Mouse (Mus musculus) forebrain, embryonic 14.5 days (tissue): ENCODE data around the gene Znrf4. TPM values are rescaled to one million over a fixed set of nuclear protein-coding genes. Genes with fewer than 3 reads are reported as not detected.

ENCODE experiments used
- ATAC-seq: fragments of 200-750 bp; cut with Nextera tagmentation; 2 replicates; pipeline ENCODE4 v1.8.0; 2017; ENCODE audit warnings: mild to moderate bottlenecking, moderate library complexity
- DNase-seq: peaks from one replicate; pipeline ENCODE4 v3.0.0-alpha.2; 2015; ENCODE audit warnings: low spot score
- H3K27ac ChIP-seq: fragments of 300-500 bp; sonication (generic); 2 replicates; pipeline ENCODE4 v1.5.1; 2014; ENCODE audit warnings: low read depth, mild to moderate bottlenecking, control low read depth, low read length, moderate library complexity
- H3K27me3 ChIP-seq: fragments of 300-500 bp; sonication (generic); replicated peaks from 2 replicates; pipeline ENCODE4 v1.6.1; 2014; ENCODE audit warnings: low read length, control low read depth, mixed read lengths; ENCODE audit not compliant: control insufficient read depth, insufficient read depth
- H3K36me3 ChIP-seq: fragments of 300-500 bp; sonication (generic); 2 replicates; pipeline ENCODE4 v1.6.1; 2014; ENCODE audit warnings: low read length, control low read depth; ENCODE audit not compliant: control insufficient read depth, insufficient read depth
- H3K4me1 ChIP-seq: fragments of 300-500 bp; sonication (generic); 2 replicates; pipeline ENCODE4 v1.6.1; 2014; ENCODE audit warnings: antibody characterized with exemption, low read length, control low read depth; ENCODE audit not compliant: control insufficient read depth, insufficient read depth
- H3K4me2 ChIP-seq: fragments of 300-500 bp; sonication (generic); 2 replicates; pipeline ENCODE4 v1.6.1; 2014; ENCODE audit warnings: mild to moderate bottlenecking, control low read depth, low read length
- H3K4me3 ChIP-seq: fragments of 300-500 bp; sonication (generic); 2 replicates; pipeline ENCODE4 v1.5.1; 2014; ENCODE audit warnings: low read depth, low read length, control low read depth
- H3K9ac ChIP-seq: fragments of 300-500 bp; sonication (generic); 2 replicates; pipeline ENCODE4 v1.6.1; 2014; ENCODE audit warnings: mild to moderate bottlenecking, low read length, control low read depth, moderate library complexity
- H3K9me3 ChIP-seq: fragments of 300-500 bp; sonication (generic); replicated peaks from 2 replicates; pipeline ENCODE4 v1.6.1; 2016; ENCODE audit warnings: low read length, control low read depth, mixed read lengths; ENCODE audit not compliant: control insufficient read depth
- WGBS: fragments of 180-500 bp; shearing (Covaris S2); extraction: QIAGEN DNeasy Blood & Tissue Kit; methylation state at CpG from one replicate; pipeline ENCODE4 v1.1.7; 2014; 5-methylcytosine and 5-hydroxymethylcytosine counted together
- polyA plus RNA-seq: library from polyadenylated mRNA; unstranded; fragments of >200 nt; fragmentation: Nextera tagmentation; extraction: Ambion mirVana; gene quantifications from 2 replicates; pipeline ENCODE4 v1.2.1, GENCODE M21; 2014

The Znrf4 gene
- polyA plus RNA-seq, 1 experiment from 2014 or later: 0.14 TPM

GRCm38 (mm10) chr17:56488028-56488427, 24.2 kb downstream of the Znrf4 start:
- Histone ChIP-seq H3K9me3 (no peaks in the 10 kb centered on the region), H3K4me1 (peaks cover 20% of the 10 kb centered on the region), H3K27me3 (no peaks in the 10 kb centered on the region), H3K4me3 (no peak overlapping the region), H3K9ac (peak overlapping the region; percentile 37; the same call in 1 of the 2 replicates), H3K36me3 (no peaks in the 10 kb centered on the region), H3K4me2 (peak overlapping the region; percentile 14; the same call in 1 of the 2 replicates), H3K27ac (peak overlapping the region; percentile 85)
- WGBS: 6% methylated on average over 12 of the region's 12 CpGs
- ATAC-seq (peak; percentile 82), DNase-seq (peak; percentile 87)

DNA sequence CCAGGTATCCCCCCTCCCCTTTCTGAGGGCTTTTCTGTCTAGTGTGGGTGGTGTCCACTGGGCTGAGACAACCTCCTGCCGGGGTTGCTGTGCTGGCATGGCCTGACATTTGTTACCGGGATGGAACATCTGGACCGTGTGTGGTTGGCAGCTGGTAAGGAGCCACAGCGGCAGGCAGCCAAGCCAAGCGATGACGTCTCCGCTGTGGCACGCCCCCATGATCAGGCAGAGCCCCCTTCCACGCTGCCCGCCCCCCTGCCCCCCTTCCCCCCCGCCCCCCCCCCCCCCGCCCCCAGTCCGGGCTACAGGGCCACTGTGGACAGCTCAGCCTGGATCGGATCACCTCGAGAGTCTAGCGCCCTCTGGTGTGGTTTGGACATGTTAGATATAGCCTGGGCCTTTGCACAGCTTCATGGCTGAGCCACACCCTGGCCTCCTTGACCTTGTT, 24.8 kb downstream of the Znrf4 start:
- no peaks in the 10 kb centered on the region for H3K36me3 ChIP-seq
- no peaks in the 10 kb centered on the region for H3K27me3 ChIP-seq
- peak overlapping the region; percentile 85 for H3K27ac ChIP-seq
- H3K9me3 ChIP-seq: no peaks in the 10 kb centered on the region
- 0% methylated on average over 10 of the region's 16 CpGs for whole genome bisulfite sequencing
- H3K4me3 ChIP-seq: no peak overlapping the region
- H3K9ac ChIP-seq: peak overlapping the region; percentile 37; the same call in 1 of the 2 replicates
- DNase-seq (peak; percentile 80), ATAC-seq (peak; percentile 82)
- peak overlapping the region; percentile 14 for H3K4me2 ChIP-seq
- H3K4me1 ChIP-seq: peaks cover 20% of the 10 kb centered on the region

GRCm38 (mm10) chr17:56485926-56486325, 26.3 kb downstream of the Znrf4 start:
- no peak overlapping the region for H3K4me3 ChIP-seq
- peak overlapping the region; percentile 44; the same call in 1 of the 2 replicates for H3K27ac ChIP-seq
- DNase-seq (no peak), ATAC-seq (no peak)
- H3K9ac ChIP-seq: no peak overlapping the region
- no peak overlapping the region for H3K4me2 ChIP-seq
- 74% methylated on average over 9 of the region's 9 CpGs for WGBS
- no peaks in the 10 kb centered on the region for H3K36me3 ChIP-seq
- H3K27me3 ChIP-seq: no peaks in the 10 kb centered on the region
- peaks cover 20% of the 10 kb centered on the region for H3K4me1 ChIP-seq
- H3K9me3 ChIP-seq: no peaks in the 10 kb centered on the region

DNA sequence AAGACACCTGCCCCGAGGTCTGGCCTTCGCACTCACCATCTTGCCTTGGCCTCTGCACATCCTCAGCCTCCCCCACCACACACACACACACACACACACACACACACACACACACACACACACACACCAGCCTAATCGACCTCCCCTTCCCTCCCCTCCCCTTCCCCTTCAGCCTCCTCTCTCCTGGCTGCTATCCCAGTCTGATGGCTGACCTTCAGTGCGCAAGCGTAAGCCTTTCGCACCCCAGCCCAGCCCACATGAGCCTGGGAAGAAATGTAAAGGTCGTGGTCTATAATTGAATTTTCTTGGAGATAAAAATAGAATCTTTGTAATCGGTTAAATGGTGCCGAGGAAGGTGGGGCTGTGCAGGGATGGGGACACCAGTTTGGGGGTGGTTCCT, 27.1 kb downstream of the Znrf4 start:
- ATAC-seq (no peak), DNase-seq (peak; percentile 62)
- Histone ChIP-seq H3K27ac (no peak overlapping the region), H3K4me1 (peaks cover 20% of the 10 kb centered on the region), H3K9ac (no peak overlapping the region), H3K36me3 (no peaks in the 10 kb centered on the region), H3K4me2 (no peak overlapping the region), H3K27me3 (no peaks in the 10 kb centered on the region), H3K4me3 (no peak overlapping the region), H3K9me3 (no peaks in the 10 kb centered on the region)
- 57% methylated on average over 8 of the region's 9 CpGs for WGBS

- no peak overlapping the region for H3K27ac ChIP-seq
- no peaks in the 10 kb centered on the region for H3K27me3 ChIP-seq
- H3K4me2 ChIP-seq: no peak overlapping the region
- 92% methylated on average over 1 of the region's 1 CpGs for WGBS
- no peaks in the 10 kb centered on the region for H3K36me3 ChIP-seq
- H3K4me3 ChIP-seq: no peak overlapping the region
- no peak for ATAC-seq
- H3K9ac ChIP-seq: no peak overlapping the region
- DNase-seq: no peak
- no peaks in the 10 kb centered on the region for H3K9me3 ChIP-seq
- peaks cover 12% of the 10 kb centered on the region for H3K4me1 ChIP-seq
These were observed 29.6 kb downstream of the Znrf4 start for GRCm38 (mm10) chr17:56482671-56483070.

DNA sequence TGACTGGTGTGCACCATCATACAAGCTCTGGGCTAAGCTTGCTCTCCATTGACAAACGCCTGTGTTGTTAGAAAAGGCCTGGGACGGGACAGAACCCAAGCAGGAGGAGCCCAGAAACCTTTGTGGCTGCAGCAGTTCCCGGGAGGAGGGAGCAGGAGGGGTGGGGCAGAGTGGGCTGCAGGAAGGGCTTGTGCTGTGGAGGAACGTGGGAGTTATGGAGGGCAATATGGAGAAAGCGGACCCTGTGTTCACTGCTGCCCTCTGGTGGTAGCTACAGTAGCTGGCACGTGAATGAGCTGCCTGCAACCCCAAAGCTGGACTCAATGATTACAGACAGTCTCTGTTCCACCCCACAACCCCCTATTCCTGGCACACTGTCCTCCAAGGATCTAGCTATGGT, 32.9 kb downstream of the Znrf4 start:
- ATAC-seq: no peak

GRCm38 (mm10) chr17:56478191-56478611, 34.0 kb downstream of the Znrf4 start:
- Histone ChIP-seq H3K27ac (no peak overlapping the region), H3K4me2 (no peak overlapping the region), H3K4me3 (no peak overlapping the region), H3K4me1 (peaks cover 15% of the 10 kb centered on the region), H3K9me3 (0 out of 2 replicates have a peak, but pooled peaks cover 3% of the 10 kb centered on the region), H3K36me3 (no peaks in the 10 kb centered on the region), H3K27me3 (no peaks in the 10 kb centered on the region), H3K9ac (no peak overlapping the region)
- ATAC-seq (no peak), DNase-seq (no peak)
- WGBS: 74% methylated on average over 11 of the region's 11 CpGs

More for the DNA sequence above, 32.9 kb downstream of the Znrf4 start:
- Histone ChIP-seq H3K4me3 (no peak overlapping the region), H3K9me3 (0 out of 2 replicates have a peak, but pooled peaks cover 3% of the 10 kb centered on the region), H3K4me2 (no peak overlapping the region), H3K27me3 (no peaks in the 10 kb centered on the region), H3K36me3 (no peaks in the 10 kb centered on the region), H3K4me1 (peaks cover 5% of the 10 kb centered on the region; the same call in 1 of the 2 replicates), H3K9ac (no peak overlapping the region), H3K27ac (no peak overlapping the region)
- peak; percentile 78 for DNase-seq
- WGBS: 7% methylated on average over 6 of the region's 6 CpGs

GRCm38 (mm10) chr17:56477191-56477818, 34.9 kb downstream of the Znrf4 start:
- DNase-seq (no peak), ATAC-seq (no peak)
- no peaks in the 10 kb centered on the region for H3K27me3 ChIP-seq
- no peak overlapping the region for H3K9ac ChIP-seq
- 0 out of 2 replicates have a peak, but pooled peaks cover 3% of the 10 kb centered on the region for H3K9me3 ChIP-seq
- no peak overlapping the region for H3K4me3 ChIP-seq
- no peak overlapping the region for H3K27ac ChIP-seq
- peaks cover 19% of the 10 kb centered on the region for H3K4me1 ChIP-seq
- WGBS: 92% methylated on average over 19 of the region's 19 CpGs
- no peak overlapping the region for H3K4me2 ChIP-seq
- no peaks in the 10 kb centered on the region for H3K36me3 ChIP-seq

DNA sequence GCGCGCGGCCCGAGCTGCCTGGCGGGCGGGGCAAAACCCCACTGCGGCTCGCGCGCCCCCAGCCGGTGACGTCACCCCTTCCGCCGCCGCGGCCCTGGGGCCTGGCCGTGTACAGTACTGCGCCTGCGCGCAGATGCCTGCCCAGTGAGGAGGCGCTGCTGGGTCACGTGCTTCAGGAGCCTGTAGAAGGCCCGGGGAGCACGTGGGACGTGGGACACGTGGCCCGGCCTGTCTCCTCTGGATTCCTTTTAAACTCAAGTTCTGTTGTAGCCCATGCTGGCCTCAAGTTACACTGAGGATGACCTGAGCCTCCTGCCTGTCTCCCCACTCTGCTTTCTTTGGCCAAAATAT, 35.9 kb downstream of the Znrf4 start, which contains the start of gene Ptprs:
Gene Ptprs (minus strand): TSS at position 82 of the 351 bp plus-strand sequence.
- peak within 1 kb of the TSS; percentile 100 for H3K9ac ChIP-seq
- no peaks in the 10 kb centered on the region for H3K36me3 ChIP-seq
- ATAC-seq (peak; percentile 86), DNase-seq (peak; percentile 99)
- H3K27me3 ChIP-seq: no peaks in the 10 kb centered on the region
- peak within 1 kb of the TSS; percentile 99 for H3K4me2 ChIP-seq
- under 1% methylated on average over 27 of the region's 27 CpGs for WGBS
- peaks cover 26% of the 10 kb centered on the region for H3K4me1 ChIP-seq
- peak within 1 kb of the TSS; percentile 95 for H3K4me3 ChIP-seq
- peak within 1 kb of the TSS; percentile 99 for H3K27ac ChIP-seq
- 0 out of 2 replicates have a peak, but pooled peaks cover 3% of the 10 kb centered on the region for H3K9me3 ChIP-seq
